Mouse (Mus musculus) liver, embryonic 16.5 days (tissue): ENCODE measurements around the gene Sap30bp. TPM values are rescaled to one million over a fixed set of nuclear protein-coding genes. Genes with fewer than 3 reads are reported as not detected.
A peak's percentile ranks its signal among the peaks of the same experiment; 100 is the strongest.

Source experiments
- ATAC-seq: fragments of 200-750 bp; cut with Nextera tagmentation; 2 replicates; pipeline ENCODE4 v1.8.0; 2017; ENCODE audit warnings: low read depth, mild to moderate bottlenecking, moderate number of reproducible peaks, moderate library complexity
- H3K27ac ChIP-seq: fragments of 300-500 bp; sonication (generic); 2 replicates; pipeline ENCODE4 v1.5.1; 2014; ENCODE audit warnings: mild to moderate bottlenecking, low read length
- H3K27me3 ChIP-seq: fragments of 300-500 bp; sonication (generic); 2 replicates; pipeline ENCODE4 v1.6.1; 2014; ENCODE audit warnings: low read depth, low read length, mixed read lengths; ENCODE audit not compliant: control insufficient read depth, insufficient read depth
- H3K36me3 ChIP-seq: fragments of 300-500 bp; sonication (generic); 2 replicates; pipeline ENCODE4 v1.6.1; 2014; ENCODE audit warnings: mild to moderate bottlenecking; ENCODE audit not compliant: control insufficient read depth, insufficient read depth
- H3K4me1 ChIP-seq: fragments of 300-500 bp; sonication (generic); 2 replicates; pipeline ENCODE4 v1.6.1; 2014; ENCODE audit warnings: low read depth, low read length, mixed read lengths; ENCODE audit not compliant: control insufficient read depth
- H3K4me2 ChIP-seq: fragments of 300-500 bp; sonication (generic); 2 replicates; pipeline ENCODE4 v1.6.1; 2014; ENCODE audit warnings: low read depth, low read length, mixed read lengths
- H3K4me3 ChIP-seq: fragments of 300-500 bp; sonication (generic); 2 replicates; pipeline ENCODE4 v1.5.1; 2014; ENCODE audit warnings: low read depth, mild to moderate bottlenecking, low read length
- H3K9ac ChIP-seq: fragments of 300-500 bp; sonication (generic); 2 replicates; pipeline ENCODE4 v1.6.1; 2014; ENCODE audit warnings: low read depth, low read length
- H3K9me3 ChIP-seq: fragments of 300-500 bp; sonication (generic); replicated peaks from 2 replicates; pipeline ENCODE4 v1.6.1; 2016; ENCODE audit warnings: low read length; ENCODE audit not compliant: control insufficient read depth
- WGBS: fragments of 180-500 bp; shearing (Covaris S2); extraction: QIAGEN DNeasy Blood & Tissue Kit; methylation state at CpG from one replicate; pipeline ENCODE4 v1.1.7; 2014; ENCODE audit not compliant: insufficient replicate concordance; 5-methylcytosine and 5-hydroxymethylcytosine counted together
- polyA plus RNA-seq: library from polyadenylated mRNA; unstranded; fragments of >200 nt; fragmentation: Nextera tagmentation; extraction: Ambion mirVana; gene quantifications from 2 replicates; pipeline ENCODE4 v1.2.1, GENCODE M21; 2015

The Sap30bp gene
- polyA plus RNA-seq, 1 experiment from 2014 or later, result 13.6 TPM

DNA sequence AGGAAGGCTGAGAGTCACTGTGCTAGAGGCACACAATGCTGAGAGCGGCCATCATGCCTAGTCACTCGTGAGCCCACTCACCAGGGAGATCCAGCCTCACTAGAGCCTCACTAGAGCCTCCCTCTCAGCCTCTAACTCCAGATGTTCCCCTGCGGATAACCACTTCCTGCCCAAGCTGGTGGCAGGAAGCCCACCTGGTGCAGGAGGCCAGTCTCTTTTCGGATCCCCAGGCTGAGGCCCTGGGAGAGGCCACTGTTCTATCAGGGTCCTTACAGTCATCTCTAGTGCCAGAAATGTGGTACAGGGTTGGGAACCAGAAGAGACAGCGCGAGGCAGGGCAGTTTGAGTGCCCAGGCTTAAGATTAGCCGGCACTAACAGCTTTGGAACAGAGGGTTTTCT lies 34.6 kb upstream of the Sap30bp start:
- peak overlapping the region; percentile 67; the same call in 1 of the 2 replicates for H3K4me2 ChIP-seq
- ATAC-seq, result no peak
- H3K27me3 ChIP-seq, result no peaks in the 10 kb centered on the region
- no peaks in the 10 kb centered on the region for H3K36me3 ChIP-seq
- H3K4me3 ChIP-seq, result no peak overlapping the region
- WGBS, result 37% methylated on average over 7 of the region's 7 CpGs
- peaks cover 49% of the 10 kb centered on the region for H3K4me1 ChIP-seq
- peak overlapping the region; percentile 82; the same call in 1 of the 2 replicates for H3K9ac ChIP-seq
- H3K27ac ChIP-seq, result peak overlapping the region; percentile 98; the same call in 1 of the 2 replicates
- H3K9me3 ChIP-seq, result no peaks in the 10 kb centered on the region

GRCm38 (mm10) chr11:115898886-115899285 lies 34.2 kb upstream of the Sap30bp start:
- H3K4me2 ChIP-seq, result peak overlapping the region; percentile 67; the same call in 1 of the 2 replicates
- H3K9ac ChIP-seq, result peak overlapping the region; percentile 82; the same call in 1 of the 2 replicates
- no peak for ATAC-seq
- H3K27ac ChIP-seq, result peak overlapping the region; percentile 98
- 9% methylated on average over 4 of the region's 4 CpGs for WGBS
- peaks cover 53% of the 10 kb centered on the region for H3K4me1 ChIP-seq
- no peaks in the 10 kb centered on the region for H3K9me3 ChIP-seq
- H3K27me3 ChIP-seq, result no peaks in the 10 kb centered on the region
- H3K4me3 ChIP-seq, result no peak overlapping the region
- no peaks in the 10 kb centered on the region for H3K36me3 ChIP-seq

DNA sequence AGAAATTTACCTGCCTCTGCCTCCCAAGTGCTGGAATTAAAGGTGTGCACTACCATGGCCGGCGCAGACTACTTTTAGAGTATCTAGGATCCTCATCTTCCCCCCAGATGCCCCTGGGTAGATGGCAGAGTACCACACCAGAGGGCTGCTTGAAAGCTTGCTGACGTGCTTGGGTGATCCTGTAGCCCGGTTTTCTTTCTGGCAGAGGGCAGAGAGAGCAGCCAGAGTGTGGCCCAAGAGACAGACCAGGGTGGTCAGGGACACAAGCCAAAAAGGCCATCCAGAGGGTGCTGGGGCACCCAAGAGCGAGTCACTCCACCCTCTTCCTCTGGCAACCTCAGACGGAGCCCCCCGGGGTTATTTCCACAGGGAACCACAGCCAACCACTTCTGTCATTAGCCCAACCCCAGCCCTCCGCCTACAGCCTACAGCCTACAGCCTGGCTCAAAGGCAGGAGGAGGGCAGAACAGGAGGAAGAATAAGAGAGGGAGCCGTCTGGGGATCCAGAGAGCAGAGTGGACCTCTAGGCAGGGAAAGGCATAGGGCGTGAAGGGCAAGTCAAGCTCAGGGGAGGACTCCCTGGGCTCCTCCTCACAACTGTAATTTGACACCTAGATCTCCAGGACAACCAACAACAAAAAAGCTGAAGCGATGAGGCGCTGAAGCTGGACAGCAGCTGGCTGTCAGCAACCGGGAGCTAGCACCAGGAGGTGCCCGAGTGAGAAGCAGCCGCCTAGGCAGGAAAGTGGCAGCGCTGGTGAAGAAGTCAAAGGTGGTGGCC lies 33.4 kb upstream of the Sap30bp start, which contains the start of gene Smim5:
TSS of gene Smim5 (plus strand) at position 481 of the 781 bp plus-strand sequence.
- no peaks in the 10 kb centered on the region for H3K27me3 ChIP-seq
- ATAC-seq, result peak; percentile 19
- H3K4me1 ChIP-seq, result peaks cover 61% of the 10 kb centered on the region
- H3K27ac ChIP-seq, result peak within 1 kb of the TSS; percentile 98
- H3K4me2 ChIP-seq, result peak within 1 kb of the TSS; percentile 67
- WGBS, result 17% methylated on average over 16 of the region's 16 CpGs
- peak within 1 kb of the TSS; percentile 82 for H3K9ac ChIP-seq
- H3K36me3 ChIP-seq, result no peaks in the 10 kb centered on the region; the same call in 1 of the 2 replicates
- H3K4me3 ChIP-seq, result peak within 1 kb of the TSS; percentile 72
- no peaks in the 10 kb centered on the region for H3K9me3 ChIP-seq

DNA sequence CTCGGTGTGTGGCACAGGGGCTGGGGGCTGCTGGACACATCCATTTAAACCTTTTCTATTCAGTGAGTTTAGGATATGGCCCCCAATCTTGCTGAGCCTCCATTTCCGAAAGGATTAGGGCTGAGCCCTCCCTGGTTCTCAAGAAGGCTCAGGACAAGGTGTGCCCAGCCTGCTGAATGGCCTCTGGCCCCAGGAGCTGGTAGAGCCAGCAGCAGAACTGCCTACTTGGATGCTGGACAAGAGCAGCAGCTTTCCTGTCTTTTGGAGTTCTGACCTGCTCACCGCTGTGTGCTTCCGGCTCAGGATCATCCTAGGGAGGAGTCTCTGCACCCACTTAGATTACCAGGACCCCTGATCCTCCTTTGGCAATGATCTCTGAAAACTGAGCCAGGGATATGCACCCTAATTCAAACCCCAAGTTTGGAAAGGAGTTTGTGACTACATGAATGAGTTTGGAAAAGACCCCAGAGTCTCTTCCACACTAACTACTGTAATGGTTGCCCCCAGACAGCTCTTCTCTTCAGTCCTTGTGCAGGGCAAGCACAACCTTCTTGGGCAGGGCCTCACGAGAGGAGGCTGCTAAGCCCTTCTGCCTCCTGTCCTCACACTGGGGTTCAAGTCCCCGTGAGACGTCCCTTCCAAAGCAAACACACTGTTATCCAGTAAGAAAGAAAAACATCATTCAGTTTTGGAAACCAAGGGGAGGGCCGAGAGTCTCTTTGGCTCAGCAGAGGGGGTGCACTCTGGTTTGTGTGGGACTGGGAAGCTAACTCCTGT lies 32.3 kb upstream of the Sap30bp start:
- Histone ChIP-seq H3K4me2 (peak overlapping the region; percentile 67), H3K27me3 (no peaks in the 10 kb centered on the region), H3K4me3 (peak overlapping the region; percentile 72), H3K36me3 (peaks cover 9% of the 10 kb centered on the region), H3K9ac (peak overlapping the region; percentile 82), H3K27ac (peak overlapping the region; percentile 98), H3K4me1 (peaks cover 72% of the 10 kb centered on the region), H3K9me3 (no peaks in the 10 kb centered on the region)
- ATAC-seq, result no peak
- 25% methylated on average over 8 of the region's 8 CpGs for WGBS

- H3K27ac ChIP-seq, result peak overlapping the region; percentile 98
- peak overlapping the region; percentile 82 for H3K9ac ChIP-seq
- H3K9me3 ChIP-seq, result no peaks in the 10 kb centered on the region
- peak overlapping the region; percentile 67 for H3K4me2 ChIP-seq
- ATAC-seq, result peak; percentile 50
- H3K27me3 ChIP-seq, result no peaks in the 10 kb centered on the region
- H3K36me3 ChIP-seq, result peaks cover 17% of the 10 kb centered on the region
- WGBS, result 16% methylated on average over 9 of the region's 9 CpGs
- H3K4me1 ChIP-seq, result peaks cover 80% of the 10 kb centered on the region
- H3K4me3 ChIP-seq, result peak overlapping the region; percentile 72
Measured at GRCm38 (mm10) chr11:115901338-115902161, 31.5 kb upstream of the Sap30bp start.

DNA sequence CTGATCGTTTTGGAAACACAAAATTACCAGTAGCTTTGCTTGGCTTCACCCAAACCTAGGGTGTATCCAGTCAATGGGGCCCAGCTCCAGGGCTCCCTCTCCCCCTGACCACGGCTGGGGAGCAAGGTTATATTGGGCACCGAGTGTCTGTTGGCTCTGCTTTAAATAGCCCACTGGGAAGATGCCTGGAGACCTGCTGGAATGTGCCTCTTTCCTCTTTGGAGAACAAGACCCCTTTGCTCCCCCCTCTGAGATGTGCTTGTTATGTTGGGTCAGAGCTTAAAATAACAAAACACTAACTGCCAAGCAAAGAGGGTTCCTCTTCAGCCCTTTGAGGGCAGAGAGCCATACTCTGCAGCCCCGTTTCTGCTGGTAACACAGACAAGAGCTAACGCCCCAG lies 30.9 kb upstream of the Sap30bp start:
- H3K4me3 ChIP-seq, result peak overlapping the region; percentile 72
- peaks cover 23% of the 10 kb centered on the region for H3K36me3 ChIP-seq
- 17% methylated on average over 5 of the region's 5 CpGs for WGBS
- peak overlapping the region; percentile 67 for H3K4me2 ChIP-seq
- peaks cover 81% of the 10 kb centered on the region for H3K4me1 ChIP-seq
- H3K9ac ChIP-seq, result peak overlapping the region; percentile 82
- ATAC-seq, result no peak
- H3K27ac ChIP-seq, result peak overlapping the region; percentile 98
- no peaks in the 10 kb centered on the region for H3K9me3 ChIP-seq
- H3K27me3 ChIP-seq, result no peaks in the 10 kb centered on the region

- H3K4me1 ChIP-seq, result peaks cover 81% of the 10 kb centered on the region
- H3K36me3 ChIP-seq, result peaks cover 27% of the 10 kb centered on the region
- 25% methylated on average over 1 of the region's 1 CpGs for WGBS
- peak overlapping the region; percentile 98 for H3K27ac ChIP-seq
- H3K9ac ChIP-seq, result peak overlapping the region; percentile 82
- ATAC-seq, result no peak
- no peaks in the 10 kb centered on the region for H3K9me3 ChIP-seq
- no peaks in the 10 kb centered on the region for H3K27me3 ChIP-seq
- peak overlapping the region; percentile 72 for H3K4me3 ChIP-seq
- peak overlapping the region; percentile 67 for H3K4me2 ChIP-seq
Measured at GRCm38 (mm10) chr11:115902831-115903230, 30.3 kb upstream of the Sap30bp start.

DNA sequence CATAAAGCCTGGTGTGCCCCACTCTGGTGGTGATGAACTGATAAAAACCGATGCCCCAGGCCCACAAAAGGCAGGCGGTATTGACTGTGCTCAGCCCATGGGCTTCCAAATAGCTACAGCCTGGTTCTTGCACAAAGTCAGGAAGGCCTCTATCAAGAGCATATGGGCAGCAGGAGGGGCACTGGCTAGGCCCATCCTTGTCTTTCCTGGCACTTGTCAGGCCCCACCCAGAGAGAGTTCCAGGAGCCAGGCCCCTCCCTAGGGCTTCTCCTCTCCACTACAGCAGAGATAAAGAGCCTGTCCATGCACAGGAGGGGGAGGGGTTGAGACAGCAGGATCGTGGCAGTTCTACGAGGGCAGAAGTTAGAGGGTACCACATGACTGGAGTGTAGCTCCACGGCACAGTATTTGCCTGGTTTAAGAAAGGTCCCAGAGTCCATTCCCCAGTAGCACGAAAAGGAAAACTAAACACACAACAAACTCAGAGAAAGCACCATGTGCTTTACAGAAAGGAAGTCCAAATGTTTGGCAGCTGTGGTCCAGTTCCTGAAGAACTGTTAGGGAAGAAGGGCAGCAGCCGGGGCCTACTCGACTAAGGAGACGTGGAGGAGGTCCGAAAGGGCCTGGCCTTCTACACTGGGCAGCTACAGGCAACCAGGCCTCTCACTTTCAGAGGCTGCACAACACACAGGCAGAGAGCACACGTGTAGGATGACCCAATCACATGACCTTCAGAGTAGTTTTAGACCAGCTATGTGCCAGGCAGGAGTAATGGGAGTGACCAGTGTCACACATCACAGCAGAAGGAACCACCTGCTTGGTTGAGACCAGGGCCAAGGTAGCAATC lies 29.5 kb upstream of the Sap30bp start:
- Histone ChIP-seq H3K4me2 (peak overlapping the region; percentile 67), H3K4me1 (peaks cover 79% of the 10 kb centered on the region), H3K27me3 (no peaks in the 10 kb centered on the region), H3K36me3 (peaks cover 29% of the 10 kb centered on the region), H3K4me3 (peak overlapping the region; percentile 72), H3K27ac (peak overlapping the region; percentile 98), H3K9me3 (no peaks in the 10 kb centered on the region), H3K9ac (peak overlapping the region; percentile 82)
- peak; percentile 89 for ATAC-seq
- WGBS, result 16% methylated on average over 11 of the region's 11 CpGs
